Mouse (Mus musculus): ENCODE data around the gene Olfr603. TPM values are rescaled to one million over a fixed set of nuclear protein-coding genes. Genes with fewer than 3 reads are reported as not detected.

The Olfr603 gene
- total RNA-seq (2023) = not detected

DNA sequence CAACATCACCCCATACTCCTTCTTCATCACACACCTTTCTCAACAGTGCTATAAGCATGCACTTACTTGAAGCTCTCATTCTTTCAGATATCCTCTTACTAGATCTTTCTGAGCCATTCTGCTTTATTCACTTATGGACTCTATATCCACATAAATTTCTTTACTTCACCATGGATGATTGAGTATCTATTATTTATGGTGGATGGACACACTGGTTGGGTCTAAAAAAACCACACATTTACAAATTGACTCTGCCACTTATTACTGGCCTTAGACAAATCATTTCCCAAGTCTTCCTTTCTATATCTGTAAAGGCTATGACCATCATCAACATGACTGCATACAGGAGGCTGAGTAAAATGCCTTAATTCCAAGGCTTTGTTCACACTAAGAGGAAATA, at the start of gene Olfr603:
Gene Olfr603, minus strand, starts transcription at position 101 of the 400 bp plus-strand sequence.

DNA sequence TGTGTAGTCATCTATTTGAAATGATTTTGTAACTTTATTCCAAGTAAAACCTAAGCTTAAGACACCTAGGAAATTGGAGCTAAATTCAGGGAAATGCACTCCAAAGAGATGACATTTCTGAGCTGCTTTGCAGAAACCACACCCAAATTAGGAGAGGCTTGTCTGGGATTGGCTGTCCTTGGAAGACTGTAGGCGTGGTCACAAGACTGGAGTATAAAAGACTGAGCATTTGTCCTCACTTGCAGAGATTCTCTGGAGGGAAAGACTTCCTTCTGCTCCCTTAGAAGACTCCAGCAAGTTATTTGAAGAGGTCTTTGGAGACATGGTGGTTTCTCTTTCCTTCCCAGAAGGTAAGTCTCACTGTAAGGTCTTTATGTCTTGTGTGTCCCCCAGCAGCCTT, 28.8 kb upstream of the Olfr603 start, which contains the start of gene Usp17lc:
Gene Usp17lc, plus strand, starts transcription at position 301 of the 400 bp plus-strand sequence.

DNA sequence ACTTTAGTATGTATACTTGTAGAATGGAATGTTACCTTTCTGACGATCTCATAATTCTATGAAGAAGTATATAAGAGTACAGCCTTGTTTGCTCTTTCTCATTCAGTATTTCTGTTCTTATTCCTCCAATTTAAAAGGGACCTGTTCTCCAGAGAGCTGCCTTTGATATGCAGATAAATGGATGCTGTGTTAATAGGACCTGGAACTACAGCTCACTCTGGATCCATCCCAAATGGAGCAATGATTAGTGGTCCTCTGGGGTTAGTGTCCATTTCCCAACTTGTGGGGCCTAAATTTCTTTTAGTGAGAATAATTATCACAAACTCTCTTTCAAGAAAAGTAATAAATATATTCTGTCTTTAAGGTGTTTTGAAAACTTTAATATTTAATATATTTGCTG, 23.4 kb downstream of the Olfr603 start, which contains the start of gene Olfr601:
Gene Olfr601, minus strand, starts transcription at position 101 of the 400 bp plus-strand sequence.

DNA sequence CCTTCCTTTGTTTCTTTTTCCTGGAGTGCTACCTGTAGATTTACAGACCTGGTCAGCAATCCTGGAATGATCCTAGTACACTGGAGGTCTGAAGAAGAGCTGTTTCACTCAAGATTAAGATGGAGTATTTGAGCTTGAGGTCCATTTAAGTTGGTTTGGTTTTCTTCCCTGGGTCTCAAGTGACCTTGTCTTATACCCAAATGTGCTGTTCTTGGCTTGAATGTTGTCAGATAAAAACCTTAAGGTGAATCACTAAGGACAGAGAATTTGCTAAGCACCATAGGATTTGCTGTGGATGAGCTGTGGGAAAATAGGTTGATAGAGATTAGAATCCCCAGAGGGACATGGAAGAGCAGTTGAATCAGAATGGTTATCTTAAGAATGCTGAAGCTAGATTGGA, 36.4 kb downstream of the Olfr603 start, which contains the start of gene Olfr600:
Gene Olfr600, minus strand, starts transcription at position 101 of the 400 bp plus-strand sequence.

DNA sequence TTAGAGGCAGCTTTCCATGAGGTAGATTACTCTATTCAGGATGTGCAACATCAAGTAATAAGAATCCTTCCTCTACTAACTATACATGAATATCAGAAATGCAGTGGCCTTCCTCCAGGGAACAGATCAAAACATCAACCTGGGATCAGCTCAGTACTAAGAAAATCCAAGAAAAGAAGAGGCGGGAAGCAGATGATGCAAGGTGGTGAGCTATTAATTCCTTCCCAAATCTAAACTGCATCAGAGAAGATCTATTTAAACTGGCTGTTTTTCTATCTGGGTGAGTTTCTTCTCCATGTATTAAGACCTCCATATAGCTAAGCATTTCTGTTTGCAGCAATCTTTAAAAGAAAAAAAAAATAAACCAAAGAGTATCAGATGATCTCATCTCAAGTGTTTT, 50.4 kb downstream of the Olfr603 start, which contains the start of gene Olfr599:
Gene Olfr599, plus strand, starts transcription at position 301 of the 400 bp plus-strand sequence.

Other genes starting within 250 kb of the Olfr603 start
- not detected for gene Olfr588-ps1, start 245.3 kb downstream of the Olfr603 start, total RNA-seq (2023)
- gene Olfr589, start 229.8 kb downstream of the Olfr603 start, total RNA-seq (2023) = not detected
- not detected for gene Olfr591, start 207.8 kb downstream of the Olfr603 start, total RNA-seq (2023)
- not detected for gene Olfr592, start 201.4 kb downstream of the Olfr603 start, total RNA-seq (2023)
- gene Olfr593, start 174.3 kb downstream of the Olfr603 start, total RNA-seq (2023) = not detected
- not detected for gene Olfr594, start 169.2 kb downstream of the Olfr603 start, total RNA-seq (2023)
- gene Usp17ld, start 133.7 kb downstream of the Olfr603 start, total RNA-seq (2023) = not detected
- gene Olfr596, start 80.5 kb downstream of the Olfr603 start, total RNA-seq (2023) = not detected
- not detected for gene Olfr597, start 69.9 kb downstream of the Olfr603 start, total RNA-seq (2023)
- not detected for gene Olfr598, start 62.6 kb downstream of the Olfr603 start, total RNA-seq (2023)
- gene Olfr599, start 50.3 kb downstream of the Olfr603 start, total RNA-seq (2023) = not detected
- not detected for gene Olfr600, start 36.5 kb downstream of the Olfr603 start, total RNA-seq (2023)
- gene Olfr601, start 23.5 kb downstream of the Olfr603 start, total RNA-seq (2023) = not detected
- not detected for gene Usp17lc, start 28.9 kb upstream of the Olfr603 start, total RNA-seq (2023)
- gene Olfr605, start 59.3 kb upstream of the Olfr603 start, total RNA-seq (2023) = not detected
- not detected for gene Olfr606, start 62.9 kb upstream of the Olfr603 start, total RNA-seq (2023)
- not detected for gene Olfr607, start 78.0 kb upstream of the Olfr603 start, total RNA-seq (2023)
- gene Olfr608, start 83.7 kb upstream of the Olfr603 start, total RNA-seq (2023) = not detected
- gene Olfr609, start 111.9 kb upstream of the Olfr603 start, total RNA-seq (2023) = not detected
- gene Olfr610, start 125.9 kb upstream of the Olfr603 start, total RNA-seq (2023) = not detected
- not detected for gene Olfr611, start 134.7 kb upstream of the Olfr603 start, total RNA-seq (2023)
- gene Olfr612, start 156.5 kb upstream of the Olfr603 start, total RNA-seq (2023) = not detected
- gene Olfr613, start 161.9 kb upstream of the Olfr603 start, total RNA-seq (2023) = not detected
- gene Olfr615, start 169.9 kb upstream of the Olfr603 start, total RNA-seq (2023) = not detected
- gene Olfr616, start 183.0 kb upstream of the Olfr603 start, total RNA-seq (2023) = not detected
- not detected for gene Olfr617, start 186.9 kb upstream of the Olfr603 start, total RNA-seq (2023)
- not detected for gene Olfr618, start 203.9 kb upstream of the Olfr603 start, total RNA-seq (2023)
- not detected for gene Olfr619, start 214.4 kb upstream of the Olfr603 start, total RNA-seq (2023)
- gene Olfr620, start 226.4 kb upstream of the Olfr603 start, total RNA-seq (2023) = not detected

Measured in CD4-positive naive resting alpha-beta T cell, adult 57 days (primary cell).